Mouse (Mus musculus) liver, postnatal 0 days (tissue): ENCODE data around the gene Plxna4.

ENCODE experiments used
- CTCF ChIP-seq: sonication (generic); IDR thresholded peaks from 2 replicates; pipeline ENCODE4 v1.5.1; 2016; ENCODE audit warnings: antibody characterized with exemption, low read depth
- EP300 ChIP-seq: IDR thresholded peaks from 2 replicates; pipeline ENCODE4 v1.6.1; 2016; ENCODE audit warnings: antibody characterized with exemption, low read depth, mild to moderate bottlenecking

DNA sequence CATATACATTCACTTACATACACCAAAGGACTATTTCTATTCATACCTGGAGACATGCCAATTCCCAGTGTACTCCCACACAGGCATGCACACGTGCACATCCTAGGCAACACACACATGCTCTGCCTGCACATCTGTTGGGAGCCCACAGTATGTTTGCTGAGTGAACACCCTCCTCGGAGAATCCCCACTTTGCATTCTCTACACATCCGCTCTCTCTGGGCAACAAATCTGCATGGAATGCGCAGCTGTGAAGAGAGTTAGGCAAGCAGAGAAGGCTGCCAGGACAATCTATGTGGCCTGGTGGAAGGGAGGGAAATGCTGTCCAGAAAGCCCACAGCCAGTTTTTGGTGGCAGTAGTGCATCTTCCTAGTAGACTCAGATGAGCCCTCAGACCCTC is 123.9 kb downstream of the Plxna4 start:
- no peak for TF ChIP-seq CTCF
- TF ChIP-seq EP300: no peak
